Mouse (Mus musculus): ENCODE measurements around the gene 1700021F05Rik. TPM values are rescaled to one million over a fixed set of nuclear protein-coding genes. Genes with fewer than 3 reads are reported as not detected.

Gene 1700021F05Rik
- polyA plus RNA-seq, 1 experiment from 2014 or later, result 56.1 TPM

- Histone ChIP-seq H3K36me3 (ENCODE audit: control insufficient read depth, insufficient read depth, low read length) (peaks cover 53% of the 10 kb centered on the region), H3K4me2 (ENCODE audit: low read depth, low read length) (no peak overlapping the region), H3K9ac (ENCODE audit: low read depth, low read length) (no peak overlapping the region), H3K4me1 (ENCODE audit: control insufficient read depth, insufficient read depth, low read length) (no peaks in the 10 kb centered on the region), H3K9me3 (ENCODE audit: control insufficient read depth, low read length) (no peaks in the 10 kb centered on the region), H3K27me3 (replicated peaks; ENCODE audit: control insufficient read depth, insufficient read depth, low read length) (no peaks in the 10 kb centered on the region), H3K27ac (replicated peaks; ENCODE audit: low read depth, low read length) (no peak overlapping the region), H3K4me3 (ENCODE audit: low read depth, low read length) (no peak overlapping the region)
- DNase-seq (ENCODE audit: low spot score) (no peak), ATAC-seq (ENCODE audit: low read depth) (no peak)
- WGBS, result 70% methylated on average over 4 of the region's 4 CpGs
Observed at GRCm38 (mm10) chr10:43507051-43507450, 33.7 kb downstream of the 1700021F05Rik start.

GRCm38 (mm10) chr10:43504291-43504690 lies 36.5 kb downstream of the 1700021F05Rik start:
- DNase-seq (ENCODE audit: low spot score), result no peak
- H3K27me3 ChIP-seq (replicated peaks; ENCODE audit: control insufficient read depth, insufficient read depth, low read length), result no peaks in the 10 kb centered on the region
- ATAC-seq (ENCODE audit: low read depth), result no peak
- no peak overlapping the region for H3K27ac ChIP-seq (replicated peaks; ENCODE audit: low read depth, low read length)
- H3K4me3 ChIP-seq (ENCODE audit: low read depth, low read length), result no peak overlapping the region
- H3K4me2 ChIP-seq (ENCODE audit: low read depth, low read length), result no peak overlapping the region
- peaks cover 38% of the 10 kb centered on the region for H3K36me3 ChIP-seq (ENCODE audit: control insufficient read depth, insufficient read depth, low read length)
- H3K9ac ChIP-seq (ENCODE audit: low read depth, low read length), result no peak overlapping the region
- WGBS, result 62% methylated on average over 1 of the region's 1 CpGs
- H3K9me3 ChIP-seq (ENCODE audit: control insufficient read depth, low read length), result no peaks in the 10 kb centered on the region
- no peaks in the 10 kb centered on the region for H3K4me1 ChIP-seq (ENCODE audit: control insufficient read depth, insufficient read depth, low read length)

- Histone ChIP-seq H3K4me3 (ENCODE audit: low read depth, low read length) (no peak overlapping the region), H3K27me3 (replicated peaks; ENCODE audit: control insufficient read depth, insufficient read depth, low read length) (no peaks in the 10 kb centered on the region), H3K27ac (replicated peaks; ENCODE audit: low read depth, low read length) (no peak overlapping the region), H3K9me3 (ENCODE audit: control insufficient read depth, low read length) (no peaks in the 10 kb centered on the region), H3K4me2 (ENCODE audit: low read depth, low read length) (no peak overlapping the region), H3K4me1 (ENCODE audit: control insufficient read depth, insufficient read depth, low read length) (no peaks in the 10 kb centered on the region), H3K9ac (ENCODE audit: low read depth, low read length) (no peak overlapping the region), H3K36me3 (ENCODE audit: control insufficient read depth, insufficient read depth, low read length) (peaks cover 49% of the 10 kb centered on the region)
- DNase-seq (ENCODE audit: low spot score) (no peak), ATAC-seq (ENCODE audit: low read depth) (no peak)
- 100% methylated on average over 4 of the region's 4 CpGs for WGBS
Observed at GRCm38 (mm10) chr10:43502599-43502998, 38.2 kb downstream of the 1700021F05Rik start.

- DNase-seq (ENCODE audit: low spot score), result no peak
- ATAC-seq (ENCODE audit: low read depth), result no peak
- no peaks in the 10 kb centered on the region for H3K27me3 ChIP-seq (replicated peaks; ENCODE audit: control insufficient read depth, insufficient read depth, low read length)
- no peak overlapping the region for H3K4me3 ChIP-seq (ENCODE audit: low read depth, low read length)
- 88% methylated on average over 5 of the region's 5 CpGs for WGBS
- H3K4me1 ChIP-seq (ENCODE audit: control insufficient read depth, insufficient read depth, low read length), result peaks cover 10% of the 10 kb centered on the region; the same call in 1 of the 2 replicates
- peaks cover 20% of the 10 kb centered on the region for H3K36me3 ChIP-seq (ENCODE audit: control insufficient read depth, insufficient read depth, low read length)
- no peak overlapping the region for H3K27ac ChIP-seq (replicated peaks; ENCODE audit: low read depth, low read length)
- H3K9ac ChIP-seq (ENCODE audit: low read depth, low read length), result no peak overlapping the region
- no peaks in the 10 kb centered on the region for H3K9me3 ChIP-seq (ENCODE audit: control insufficient read depth, low read length)
- H3K4me2 ChIP-seq (ENCODE audit: low read depth, low read length), result no peak overlapping the region
Observed at GRCm38 (mm10) chr10:43490846-43491245, 49.9 kb downstream of the 1700021F05Rik start.

- WGBS, result 69% methylated on average over 8 of the region's 8 CpGs
- H3K27me3 ChIP-seq (replicated peaks; ENCODE audit: control insufficient read depth, insufficient read depth, low read length), result no peaks in the 10 kb centered on the region
- peaks cover 10% of the 10 kb centered on the region; the same call in 1 of the 2 replicates for H3K4me1 ChIP-seq (ENCODE audit: control insufficient read depth, insufficient read depth, low read length)
- no peak overlapping the region for H3K4me2 ChIP-seq (ENCODE audit: low read depth, low read length)
- peaks cover 12% of the 10 kb centered on the region for H3K36me3 ChIP-seq (ENCODE audit: control insufficient read depth, insufficient read depth, low read length)
- no peak overlapping the region for H3K9ac ChIP-seq (ENCODE audit: low read depth, low read length)
- no peaks in the 10 kb centered on the region for H3K9me3 ChIP-seq (ENCODE audit: control insufficient read depth, low read length)
- H3K27ac ChIP-seq (replicated peaks; ENCODE audit: low read depth, low read length), result no peak overlapping the region
- no peak overlapping the region for H3K4me3 ChIP-seq (ENCODE audit: low read depth, low read length)
- ATAC-seq (ENCODE audit: low read depth), result no peak
- DNase-seq (ENCODE audit: low spot score), result no peak
Observed at GRCm38 (mm10) chr10:43490034-43490433, 50.8 kb downstream of the 1700021F05Rik start.

- peaks cover 7% of the 10 kb centered on the region for H3K36me3 ChIP-seq (ENCODE audit: control insufficient read depth, insufficient read depth, low read length)
- no peaks in the 10 kb centered on the region for H3K9me3 ChIP-seq (ENCODE audit: control insufficient read depth, low read length)
- no peak overlapping the region for H3K4me3 ChIP-seq (ENCODE audit: low read depth, low read length)
- H3K27me3 ChIP-seq (replicated peaks; ENCODE audit: control insufficient read depth, insufficient read depth, low read length), result no peaks in the 10 kb centered on the region
- no peak for DNase-seq (ENCODE audit: low spot score)
- ATAC-seq (ENCODE audit: low read depth), result no peak
- H3K4me2 ChIP-seq (ENCODE audit: low read depth, low read length), result no peak overlapping the region
- H3K27ac ChIP-seq (replicated peaks; ENCODE audit: low read depth, low read length), result no peak overlapping the region
- peaks cover 10% of the 10 kb centered on the region; the same call in 1 of the 2 replicates for H3K4me1 ChIP-seq (ENCODE audit: control insufficient read depth, insufficient read depth, low read length)
- 11% methylated on average over 6 of the region's 6 CpGs for WGBS
- no peak overlapping the region for H3K9ac ChIP-seq (ENCODE audit: low read depth, low read length)
Observed at GRCm38 (mm10) chr10:43489550-43489949, 51.2 kb downstream of the 1700021F05Rik start.

GRCm38 (mm10) chr10:43489139-43489538 lies 51.7 kb downstream of the 1700021F05Rik start:
- Histone ChIP-seq H3K9ac (ENCODE audit: low read depth, low read length) (no peak overlapping the region), H3K4me2 (ENCODE audit: low read depth, low read length) (no peak overlapping the region), H3K4me1 (ENCODE audit: control insufficient read depth, insufficient read depth, low read length) (peaks cover 10% of the 10 kb centered on the region; the same call in 1 of the 2 replicates), H3K27me3 (replicated peaks; ENCODE audit: control insufficient read depth, insufficient read depth, low read length) (no peaks in the 10 kb centered on the region), H3K4me3 (ENCODE audit: low read depth, low read length) (no peak overlapping the region), H3K9me3 (ENCODE audit: control insufficient read depth, low read length) (no peaks in the 10 kb centered on the region), H3K27ac (replicated peaks; ENCODE audit: low read depth, low read length) (no peak overlapping the region), H3K36me3 (ENCODE audit: control insufficient read depth, insufficient read depth, low read length) (peaks cover 3% of the 10 kb centered on the region; the same call in 1 of the 2 replicates)
- ATAC-seq (ENCODE audit: low read depth) (no peak), DNase-seq (ENCODE audit: low spot score) (no peak)
- 77% methylated on average over 7 of the region's 7 CpGs for WGBS

- Histone ChIP-seq H3K36me3 (ENCODE audit: control insufficient read depth, insufficient read depth, low read length) (no peaks in the 10 kb centered on the region), H3K27ac (replicated peaks; ENCODE audit: low read depth, low read length) (no peak overlapping the region), H3K4me3 (ENCODE audit: low read depth, low read length) (no peak overlapping the region), H3K4me1 (ENCODE audit: control insufficient read depth, insufficient read depth, low read length) (peaks cover 16% of the 10 kb centered on the region), H3K27me3 (replicated peaks; ENCODE audit: control insufficient read depth, insufficient read depth, low read length) (no peaks in the 10 kb centered on the region), H3K4me2 (ENCODE audit: low read depth, low read length) (no peak overlapping the region), H3K9ac (ENCODE audit: low read depth, low read length) (no peak overlapping the region), H3K9me3 (ENCODE audit: control insufficient read depth, low read length) (no peaks in the 10 kb centered on the region)
- no peak for DNase-seq (ENCODE audit: low spot score)
- 67% methylated on average over 4 of the region's 4 CpGs for WGBS
- ATAC-seq (ENCODE audit: low read depth), result no peak
Observed at GRCm38 (mm10) chr10:43488258-43488657, 52.5 kb downstream of the 1700021F05Rik start.

- no peak for DNase-seq (ENCODE audit: low spot score)
- H3K9me3 ChIP-seq (ENCODE audit: control insufficient read depth, low read length), result no peaks in the 10 kb centered on the region
- no peak overlapping the region for H3K27ac ChIP-seq (replicated peaks; ENCODE audit: low read depth, low read length)
- no peak overlapping the region for H3K9ac ChIP-seq (ENCODE audit: low read depth, low read length)
- H3K4me2 ChIP-seq (ENCODE audit: low read depth, low read length), result no peak overlapping the region
- H3K4me1 ChIP-seq (ENCODE audit: control insufficient read depth, insufficient read depth, low read length), result peaks cover 20% of the 10 kb centered on the region
- no peaks in the 10 kb centered on the region for H3K36me3 ChIP-seq (ENCODE audit: control insufficient read depth, insufficient read depth, low read length)
- ATAC-seq (ENCODE audit: low read depth), result no peak
- no peaks in the 10 kb centered on the region for H3K27me3 ChIP-seq (replicated peaks; ENCODE audit: control insufficient read depth, insufficient read depth, low read length)
- no peak overlapping the region for H3K4me3 ChIP-seq (ENCODE audit: low read depth, low read length)
- WGBS, result 90% methylated on average over 3 of the region's 3 CpGs
Observed at GRCm38 (mm10) chr10:43487441-43488010, 53.3 kb downstream of the 1700021F05Rik start.

Data from embryonic facial prominence, embryonic 14.5 days (tissue).